Mouse (Mus musculus) stomach, postnatal 0 days (tissue): ENCODE data around the gene Zbtb49.

ENCODE experiments used
- CTCF ChIP-seq: IDR thresholded peaks from 2 replicates; pipeline ENCODE4 v1.5.1; 2016; ENCODE audit warnings: antibody characterized with exemption, low read depth, mild to moderate bottlenecking, moderate library complexity
- EP300 ChIP-seq: optimal IDR thresholded peaks from 2 replicates; pipeline ENCODE3; 2016; ENCODE audit warnings: antibody characterized with exemption

- TF ChIP-seq CTCF (no peak), EP300 (no peak)
These were observed 45.9 kb downstream of the Zbtb49 start for GRCm38 (mm10) chr5:38174256-38174912.
